Mouse (Mus musculus): ENCODE data around the gene Olfr716.
"Not testable (repeated sequence)": the region's sequence is repeated elsewhere in the genome, so short reads cannot be mapped to it uniquely, and the experiment has no call there.

- not testable (repeated sequence) for TF ChIP-seq POLR2A (IDR thresholded peaks at IDR 0.05; ENCODE audit: borderline replicate concordance, insufficient read depth, low read length); CTCF (IDR thresholded peaks at IDR 0.05; ENCODE audit: borderline replicate concordance, insufficient read depth, low read depth, low read length)
Observed at GRCm38 (mm10) chr7:107130983-107131382, 7.1 kb upstream of the Olfr716 start, which contains the start of gene Olfr715.
